Mouse (Mus musculus): ENCODE measurements at regions not wholly inside any gene's neighbourhood (a gene's known extent, or its start where the extent isn't known, plus 50 kb on each side); places are given as distances from the start of the nearest gene placed in this dataset.

DNA sequence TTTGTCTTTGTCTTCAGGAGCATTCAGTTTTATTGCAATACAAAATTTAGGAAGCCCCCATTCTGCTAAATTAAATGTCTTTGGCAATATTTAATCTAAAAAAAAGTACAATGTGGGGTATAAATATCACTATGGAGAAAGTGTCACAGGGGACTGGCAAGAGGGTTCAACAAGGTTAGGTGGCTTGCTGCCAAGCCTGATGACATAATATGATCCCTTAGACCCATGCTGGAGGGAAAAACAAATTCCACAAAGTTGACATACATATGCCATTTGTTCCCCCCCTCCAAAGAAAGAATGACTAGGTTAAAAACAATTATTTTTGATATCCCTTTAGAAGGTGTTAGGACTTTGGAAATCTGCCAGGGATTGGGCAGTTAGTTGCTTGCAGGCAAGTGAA, 108.4 kb upstream of the Marcks start:
- TF ChIP-seq CTCF (IDR thresholded peaks at IDR 0.05; ENCODE audit: low read depth): no peak
- no peak for TF ChIP-seq EP300 (IDR thresholded peaks at IDR 0.05; ENCODE audit: low read depth)
